Mouse (Mus musculus): ENCODE results near the gene Gcnt1. TPM values are rescaled to one million over a fixed set of nuclear protein-coding genes. Genes with fewer than 3 reads are reported as not detected.

Gcnt1 gene
- polyA plus RNA-seq (2012; rRNA removed) = 8.8 and 9.3 TPM in 2 replicates

GRCm38 (mm10) chr19:17372701-17373100 is at the start of gene Gcnt1:
TSS of gene Gcnt1 (minus strand) at chr19:17372844.
- no peak for TF ChIP-seq POLR2A (IDR thresholded peaks at IDR 0.05; ENCODE audit: low read depth, low read length)
- TF ChIP-seq CTCF (IDR thresholded peaks at IDR 0.05; ENCODE audit: extremely low read depth, insufficient read depth, insufficient read length, insufficient replicate concordance) = no peak
- 83% methylated on average over 3 of the region's 3 CpGs for WGBS
- no peak for DNase-seq (ENCODE audit: low read depth in 1 of 2, low spot score in 2 of 2)
- Histone ChIP-seq H3K36me3 (ENCODE audit: control insufficient read depth, insufficient read depth, low read length) (no peaks in the 10 kb centered on the region), H3K4me3 (ENCODE audit: extremely low read depth, insufficient read depth, insufficient read length) (no peak within 1 kb of the TSS), H3K27me3 (ENCODE audit: control insufficient read depth, insufficient read depth, low read length) (no peaks in the 10 kb centered on the region), H3K27ac (ENCODE audit: insufficient read depth, low read length) (no peak within 1 kb of the TSS), H3K4me1 (ENCODE audit: control insufficient read depth, insufficient read depth, insufficient read length) (no peaks in the 10 kb centered on the region)

- no peak overlapping the region for H3K27ac ChIP-seq (ENCODE audit: insufficient read depth, low read length)
- no peaks in the 10 kb centered on the region for H3K36me3 ChIP-seq (ENCODE audit: control insufficient read depth, insufficient read depth, low read length)
- H3K4me3 ChIP-seq (ENCODE audit: extremely low read depth, insufficient read depth, insufficient read length) = no peak overlapping the region
- DNase-seq (ENCODE audit: low read depth in 1 of 2, low spot score in 2 of 2) = no peak
- TF ChIP-seq POLR2A (IDR thresholded peaks at IDR 0.05; ENCODE audit: low read depth, low read length) (no peak), CTCF (IDR thresholded peaks at IDR 0.05; ENCODE audit: extremely low read depth, insufficient read depth, insufficient read length, insufficient replicate concordance) (no peak)
- 82% methylated on average over 1 of the region's 1 CpGs for WGBS
- no peaks in the 10 kb centered on the region for H3K4me1 ChIP-seq (ENCODE audit: control insufficient read depth, insufficient read depth, insufficient read length)
- H3K27me3 ChIP-seq (ENCODE audit: control insufficient read depth, insufficient read depth, low read length) = no peaks in the 10 kb centered on the region
Observed at GRCm38 (mm10) chr19:17417855-17418254, 45.2 kb upstream of the Gcnt1 start.

GRCm38 (mm10) chr19:17412915-17413459 is 40.3 kb upstream of the Gcnt1 start:
- no peaks in the 10 kb centered on the region for H3K27me3 ChIP-seq (ENCODE audit: control insufficient read depth, insufficient read depth, low read length)
- WGBS = 81% methylated on average over 4 of the region's 4 CpGs
- no peak overlapping the region for H3K4me3 ChIP-seq (ENCODE audit: extremely low read depth, insufficient read depth, insufficient read length)
- TF ChIP-seq POLR2A (IDR thresholded peaks at IDR 0.05; ENCODE audit: low read depth, low read length) = no peak
- no peak for TF ChIP-seq CTCF (IDR thresholded peaks at IDR 0.05; ENCODE audit: extremely low read depth, insufficient read depth, insufficient read length, insufficient replicate concordance)
- no peak for DNase-seq (ENCODE audit: low read depth in 1 of 2, low spot score in 2 of 2)
- H3K27ac ChIP-seq (ENCODE audit: insufficient read depth, low read length) = no peak overlapping the region
- H3K4me1 ChIP-seq (ENCODE audit: control insufficient read depth, insufficient read depth, insufficient read length) = no peaks in the 10 kb centered on the region
- H3K36me3 ChIP-seq (ENCODE audit: control insufficient read depth, insufficient read depth, low read length) = no peaks in the 10 kb centered on the region

- Histone ChIP-seq H3K27ac (ENCODE audit: insufficient read depth, low read length) (no peak overlapping the region), H3K27me3 (ENCODE audit: control insufficient read depth, insufficient read depth, low read length) (no peaks in the 10 kb centered on the region), H3K36me3 (ENCODE audit: control insufficient read depth, insufficient read depth, low read length) (no peaks in the 10 kb centered on the region), H3K4me1 (ENCODE audit: control insufficient read depth, insufficient read depth, insufficient read length) (no peaks in the 10 kb centered on the region), H3K4me3 (ENCODE audit: extremely low read depth, insufficient read depth, insufficient read length) (no peak overlapping the region)
- WGBS = 83% methylated on average over 5 of the region's 5 CpGs
- DNase-seq (ENCODE audit: low read depth in 1 of 2, low spot score in 2 of 2) = no peak
- TF ChIP-seq CTCF (IDR thresholded peaks at IDR 0.05; ENCODE audit: extremely low read depth, insufficient read depth, insufficient read length, insufficient replicate concordance) = no peak
- TF ChIP-seq POLR2A (IDR thresholded peaks at IDR 0.05; ENCODE audit: low read depth, low read length) = no peak
Observed at GRCm38 (mm10) chr19:17410465-17411065, 37.9 kb upstream of the Gcnt1 start.

GRCm38 (mm10) chr19:17409351-17409750 is 36.7 kb upstream of the Gcnt1 start:
- Histone ChIP-seq H3K4me1 (ENCODE audit: control insufficient read depth, insufficient read depth, insufficient read length) (no peaks in the 10 kb centered on the region), H3K4me3 (ENCODE audit: extremely low read depth, insufficient read depth, insufficient read length) (no peak overlapping the region), H3K36me3 (ENCODE audit: control insufficient read depth, insufficient read depth, low read length) (no peaks in the 10 kb centered on the region), H3K27me3 (ENCODE audit: control insufficient read depth, insufficient read depth, low read length) (no peaks in the 10 kb centered on the region), H3K27ac (ENCODE audit: insufficient read depth, low read length) (no peak overlapping the region)
- TF ChIP-seq CTCF (IDR thresholded peaks at IDR 0.05; ENCODE audit: extremely low read depth, insufficient read depth, insufficient read length, insufficient replicate concordance) = no peak
- no peak for TF ChIP-seq POLR2A (IDR thresholded peaks at IDR 0.05; ENCODE audit: low read depth, low read length)
- WGBS = 80% methylated on average over 3 of the region's 3 CpGs
- DNase-seq (ENCODE audit: low read depth in 1 of 2, low spot score in 2 of 2) = no peak

- no peaks in the 10 kb centered on the region for H3K4me1 ChIP-seq (ENCODE audit: control insufficient read depth, insufficient read depth, insufficient read length)
- H3K27ac ChIP-seq (ENCODE audit: insufficient read depth, low read length) = no peak overlapping the region
- TF ChIP-seq CTCF (IDR thresholded peaks at IDR 0.05; ENCODE audit: extremely low read depth, insufficient read depth, insufficient read length, insufficient replicate concordance) (no peak), POLR2A (IDR thresholded peaks at IDR 0.05; ENCODE audit: low read depth, low read length) (no peak)
- no peaks in the 10 kb centered on the region for H3K27me3 ChIP-seq (ENCODE audit: control insufficient read depth, insufficient read depth, low read length)
- DNase-seq (ENCODE audit: low read depth in 1 of 2, low spot score in 2 of 2) = no peak
- no peaks in the 10 kb centered on the region for H3K36me3 ChIP-seq (ENCODE audit: control insufficient read depth, insufficient read depth, low read length)
- H3K4me3 ChIP-seq (ENCODE audit: extremely low read depth, insufficient read depth, insufficient read length) = no peak overlapping the region
Observed at GRCm38 (mm10) chr19:17408591-17408990, 35.9 kb upstream of the Gcnt1 start.

- Histone ChIP-seq H3K4me1 (ENCODE audit: control insufficient read depth, insufficient read depth, insufficient read length) (no peaks in the 10 kb centered on the region), H3K36me3 (ENCODE audit: control insufficient read depth, insufficient read depth, low read length) (no peaks in the 10 kb centered on the region), H3K27ac (ENCODE audit: insufficient read depth, low read length) (no peak overlapping the region), H3K27me3 (ENCODE audit: control insufficient read depth, insufficient read depth, low read length) (no peaks in the 10 kb centered on the region), H3K4me3 (ENCODE audit: extremely low read depth, insufficient read depth, insufficient read length) (no peak overlapping the region)
- no peak for TF ChIP-seq POLR2A (IDR thresholded peaks at IDR 0.05; ENCODE audit: low read depth, low read length)
- TF ChIP-seq CTCF (IDR thresholded peaks at IDR 0.05; ENCODE audit: extremely low read depth, insufficient read depth, insufficient read length, insufficient replicate concordance) = no peak
- WGBS = 90% methylated on average over 5 of the region's 5 CpGs
- DNase-seq (ENCODE audit: low read depth in 1 of 2, low spot score in 2 of 2) = no peak
Observed at GRCm38 (mm10) chr19:17406823-17407222, 34.2 kb upstream of the Gcnt1 start.
